Mouse (Mus musculus) megakaryocyte, adult 5-6 weeks (primary cell): ENCODE data around the gene Klhl23. TPM values are rescaled to one million over a fixed set of nuclear protein-coding genes. Genes with fewer than 3 reads are reported as not detected.
"Not testable (repeated sequence)": the region's sequence is repeated elsewhere in the genome, so short reads cannot be mapped to it uniquely, and the experiment has no call there.

Source experiments
- ATAC-seq: 2 replicates; pipeline ENCODE4 v1.8.0; 2016; ENCODE audit warnings: mild to moderate bottlenecking, inconsistent platforms; ENCODE audit not compliant: poor library complexity, severe bottlenecking
- total RNA-seq, 2 experiments: library from RNA; stranded (forward) in 1 of 2; stranded (reverse) in 1 of 2; fragments of 153-499, 151-499 nt in 1 of 2; fragments of 221-1000, 200-1000 nt in 1 of 2; gene quantifications; 2 replicates each; pipeline versions ENCODE4 v1.2.3 to v1.2.4; 2015 to 2017

Klhl23 gene
- 3.5 and 3.7 TPM in 2 replicates for total RNA-seq (2015)
- 8.7 and 10.9 TPM in 2 replicates for total RNA-seq (2017)

DNA sequence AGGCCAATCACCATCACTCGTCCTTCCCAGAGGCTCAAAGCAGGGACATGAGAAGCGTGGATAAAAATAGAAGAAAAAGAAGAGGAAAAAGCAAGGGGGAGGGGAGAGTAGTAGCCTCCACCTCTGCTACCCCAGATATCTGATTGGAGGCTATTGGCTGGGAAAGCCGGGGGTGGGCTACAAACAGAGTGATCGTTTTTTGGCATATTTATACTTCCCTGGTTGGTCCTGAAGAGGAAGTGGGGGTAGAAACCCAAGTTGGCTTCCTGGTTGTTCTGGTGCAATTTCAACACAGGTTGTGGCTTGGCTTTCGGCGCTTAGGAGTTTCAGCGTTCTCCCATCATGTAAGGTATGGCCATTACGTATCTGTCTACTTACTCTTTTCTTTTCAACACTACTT lies at the start of gene Klhl23:
Klhl23 (plus strand) TSS at position 234 of the 400 bp plus-strand sequence.
- peak; percentile 78 for ATAC-seq

DNA sequence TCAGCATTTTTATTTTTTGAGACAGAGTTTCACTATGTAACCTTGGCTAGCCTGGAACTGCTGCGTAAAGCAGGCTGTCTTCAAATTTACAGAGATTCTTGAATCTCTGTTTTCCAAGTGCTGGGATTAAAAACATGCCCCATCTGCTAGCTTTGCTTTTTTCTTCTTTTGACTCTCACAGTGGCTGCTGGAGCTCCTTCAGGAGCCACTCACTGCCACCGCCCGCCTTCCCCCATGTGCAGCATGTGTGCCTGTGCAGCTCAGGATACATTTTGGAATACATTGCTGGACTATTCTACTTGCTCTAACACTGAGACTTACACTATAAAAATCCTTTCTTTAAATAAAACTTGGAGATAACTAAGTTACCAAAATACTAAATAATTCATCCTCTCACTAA lies 48.4 kb upstream of the Klhl23 start:
- ATAC-seq = no peak

DNA sequence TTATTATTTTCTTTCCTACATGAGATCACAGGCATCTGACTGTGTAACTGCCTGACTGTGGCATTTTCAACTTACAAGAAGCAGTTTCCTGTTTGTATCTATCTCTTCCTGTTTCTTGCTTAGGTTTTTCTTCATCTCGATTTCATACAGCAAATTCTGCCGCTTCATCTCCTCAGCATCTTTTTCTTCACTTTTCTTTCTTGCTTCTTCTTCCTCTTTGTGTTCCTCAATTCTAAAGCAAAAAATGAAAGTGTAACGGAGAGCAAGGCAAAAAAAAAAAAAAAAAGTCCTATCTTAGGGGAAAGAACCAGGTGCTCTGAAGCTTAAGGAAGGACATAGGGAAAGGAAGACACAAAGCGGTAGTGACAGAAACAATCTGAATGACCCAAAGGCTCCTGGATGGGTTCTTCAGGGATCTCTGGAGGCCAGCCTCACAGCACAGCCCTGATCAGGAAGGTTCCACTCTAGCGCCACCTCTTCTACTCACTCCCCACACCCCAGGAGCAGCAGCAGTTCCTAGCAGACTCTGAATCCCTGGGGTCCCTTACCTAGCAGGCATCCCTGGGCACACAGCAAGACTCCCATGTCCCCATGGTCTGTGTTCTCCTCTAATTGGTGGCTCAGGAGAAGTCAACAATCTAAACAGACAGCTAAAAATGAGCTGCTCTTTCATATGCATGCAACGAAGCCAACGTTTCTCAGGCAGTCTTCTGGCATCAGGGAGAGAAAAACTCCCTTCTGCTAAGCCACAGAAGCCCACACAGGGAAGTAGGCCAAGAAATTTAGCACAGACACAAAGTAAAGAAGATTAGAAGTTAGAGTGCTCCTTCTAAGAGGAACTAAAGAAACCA lies 43.5 kb upstream of the Klhl23 start:
- peak; percentile 62 for ATAC-seq

DNA sequence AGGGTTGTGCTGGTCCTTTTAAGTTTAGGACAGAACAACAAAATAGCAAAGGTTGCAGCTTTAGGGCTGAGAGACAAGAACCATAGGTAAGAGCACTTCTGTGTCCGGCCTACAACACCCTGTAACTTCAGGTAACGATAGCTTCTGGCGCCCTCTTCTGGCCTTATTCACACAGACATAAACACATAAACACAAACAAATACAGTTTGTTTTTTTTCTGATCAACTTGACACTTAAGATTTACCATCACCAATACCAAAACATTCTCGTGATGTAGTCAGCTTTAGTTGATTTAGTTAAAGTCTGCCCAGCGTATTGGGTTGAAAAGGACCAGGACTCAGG lies 42.9 kb upstream of the Klhl23 start:
- ATAC-seq = peak; percentile 79

DNA sequence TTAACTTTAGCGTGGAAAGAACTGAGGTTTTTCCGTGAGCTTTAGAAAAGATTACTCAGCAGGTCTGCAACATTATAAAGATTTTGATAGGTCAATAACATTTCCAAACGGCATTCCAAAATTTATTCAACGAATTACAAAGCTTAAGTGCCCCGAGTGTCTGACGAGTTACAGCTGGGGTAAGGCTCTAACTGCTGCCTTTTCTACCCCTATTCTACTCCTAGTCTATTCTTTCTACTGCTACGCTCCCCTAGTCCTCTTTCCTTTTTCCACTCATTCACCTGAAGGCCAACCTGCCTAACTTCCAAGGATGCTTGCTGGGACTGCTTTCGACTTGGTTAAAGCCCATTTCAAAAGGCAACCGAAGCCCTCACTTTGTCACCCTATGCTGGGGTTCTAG lies 32.8 kb upstream of the Klhl23 start:
- no peak for ATAC-seq

DNA sequence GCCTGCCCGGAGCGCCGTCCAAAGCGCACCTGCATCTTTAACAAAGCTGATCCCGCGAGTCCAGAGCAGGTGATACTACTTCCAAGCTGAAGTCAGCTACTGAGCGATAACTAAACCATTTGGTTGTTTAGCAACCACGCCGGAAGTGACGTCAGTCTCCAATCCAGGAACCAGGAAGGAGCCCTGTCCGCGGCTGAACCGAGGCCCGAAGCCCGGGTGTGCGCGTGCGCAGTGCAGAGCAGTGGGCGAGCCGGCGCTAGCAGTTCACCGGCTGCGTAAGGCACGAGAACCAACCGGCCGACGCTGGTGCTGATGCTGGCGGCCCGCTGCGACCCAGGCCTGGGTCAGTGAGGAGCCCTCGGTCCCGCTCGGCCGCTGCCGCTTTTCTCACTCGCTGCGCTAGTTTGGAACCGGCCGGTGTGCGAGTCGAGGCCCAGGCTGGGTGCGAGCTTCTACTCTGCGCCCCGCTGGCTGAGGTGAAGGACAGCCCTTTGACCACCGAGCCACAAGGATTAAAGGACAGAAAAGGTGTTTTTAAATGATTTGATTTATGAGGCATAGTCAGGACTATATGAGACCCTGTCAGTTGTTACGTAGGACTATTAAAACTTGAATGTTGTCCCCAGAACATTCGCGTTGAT lies 32.2 kb upstream of the Klhl23 start, which contains the start of the genes Ccdc173 and Phospho2:
Ccdc173 (minus strand) TSS at position 147 of the 641 bp plus-strand sequence.
Phospho2 (plus strand) TSS at position 195 of the 641 bp plus-strand sequence.
- peak; percentile 91 for ATAC-seq

DNA sequence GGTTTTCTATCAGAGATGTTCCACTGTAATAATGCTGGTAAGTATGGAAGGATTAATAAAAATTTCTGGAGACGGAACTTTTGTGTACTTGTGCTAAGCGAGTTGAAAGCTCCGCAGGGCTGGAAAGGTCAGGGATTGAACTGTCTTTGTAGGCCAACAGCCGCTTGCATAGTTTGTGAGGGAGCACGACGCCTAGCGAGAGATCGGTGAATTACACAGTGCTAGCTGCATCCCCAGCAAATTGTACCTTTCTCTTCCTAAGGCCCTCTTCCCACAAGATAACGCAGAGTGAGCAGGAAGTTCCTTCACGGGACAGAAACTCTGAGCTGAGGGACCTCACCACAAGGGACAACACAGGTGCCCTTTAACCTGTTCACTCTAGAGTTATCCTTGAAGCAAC lies 31.5 kb upstream of the Klhl23 start:
- ATAC-seq = peak; percentile 80

DNA sequence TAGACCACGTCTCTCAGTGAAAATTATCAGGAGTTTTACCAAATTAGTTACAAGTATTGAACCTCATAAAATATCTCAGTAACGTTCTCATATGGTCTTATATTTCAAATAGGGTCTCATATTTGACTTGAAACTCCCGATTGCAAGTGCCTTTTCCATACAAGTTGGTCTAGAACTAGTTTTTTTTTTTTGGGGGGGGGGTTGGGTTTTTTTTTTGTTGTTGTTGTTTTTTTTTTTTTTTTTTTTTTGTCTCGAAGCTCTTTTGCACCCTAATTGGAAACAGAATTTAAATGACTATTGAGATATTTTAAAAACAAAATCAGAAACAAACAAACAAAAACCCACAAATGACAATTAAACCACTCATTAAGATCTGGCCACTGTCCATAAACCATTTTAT lies 31.0 kb upstream of the Klhl23 start:
- no peak for ATAC-seq

DNA sequence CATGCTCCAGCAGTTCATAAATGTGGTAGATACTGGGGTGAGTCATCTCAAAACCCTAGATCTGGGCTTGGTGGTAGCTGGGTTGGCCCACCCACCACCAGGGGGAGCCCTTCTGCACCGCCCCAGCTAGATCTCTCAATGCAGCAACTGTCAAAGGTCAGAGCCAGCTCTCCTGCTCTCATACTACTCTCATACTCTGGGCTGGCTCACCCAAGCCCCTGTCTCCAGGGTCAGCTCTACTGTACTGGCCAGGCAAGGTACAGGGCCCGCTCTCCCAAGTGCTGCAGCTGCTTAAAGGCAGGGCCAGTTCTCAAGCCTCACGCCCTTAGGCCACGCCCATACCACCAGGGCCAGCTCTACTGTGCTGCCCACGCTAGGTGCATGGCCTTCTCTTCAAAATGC lies 18.8 kb upstream of the Klhl23 start:
- peak; percentile 98 for ATAC-seq

DNA sequence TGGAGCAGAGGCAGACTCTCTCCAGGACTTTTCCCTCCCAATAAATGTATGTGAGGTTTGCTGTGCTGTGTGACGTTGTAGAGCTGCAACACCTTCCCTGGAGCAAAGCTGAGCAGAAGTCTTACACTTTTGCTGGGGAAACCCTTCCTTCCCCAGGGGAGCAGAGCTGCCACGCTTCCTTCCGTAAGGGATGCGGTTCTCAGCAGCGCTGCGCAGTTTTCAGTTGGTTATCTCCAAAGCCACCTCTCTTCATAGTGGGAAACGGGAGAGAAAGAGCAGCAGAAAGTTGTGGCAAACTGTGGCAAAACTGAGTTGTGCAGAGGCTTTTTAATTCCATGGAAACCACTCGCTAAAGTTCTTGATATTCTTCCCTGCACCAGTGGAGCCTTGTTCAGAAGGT lies 18.0 kb upstream of the Klhl23 start:
- ATAC-seq = no peak

DNA sequence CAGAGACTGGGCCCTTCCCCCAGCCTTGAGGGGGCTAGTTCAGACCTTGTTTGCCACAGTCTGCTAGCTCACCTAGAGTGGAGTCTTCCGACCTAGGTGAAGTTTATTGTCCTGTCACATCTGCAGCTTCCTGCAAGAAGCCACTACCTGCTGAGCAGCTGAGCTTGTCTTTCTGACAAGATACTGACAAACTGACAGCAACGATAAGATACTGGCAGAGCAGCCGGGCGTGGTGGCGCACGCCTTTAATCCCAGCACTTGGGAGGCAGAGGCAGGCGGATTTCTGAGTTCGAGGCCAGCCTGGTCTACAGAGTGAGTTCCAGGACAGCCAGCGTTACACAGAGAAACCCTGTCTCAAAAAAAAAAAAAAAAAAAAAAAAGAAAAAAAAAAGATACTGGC lies 17.1 kb upstream of the Klhl23 start:
- not testable (repeated sequence) for ATAC-seq

DNA sequence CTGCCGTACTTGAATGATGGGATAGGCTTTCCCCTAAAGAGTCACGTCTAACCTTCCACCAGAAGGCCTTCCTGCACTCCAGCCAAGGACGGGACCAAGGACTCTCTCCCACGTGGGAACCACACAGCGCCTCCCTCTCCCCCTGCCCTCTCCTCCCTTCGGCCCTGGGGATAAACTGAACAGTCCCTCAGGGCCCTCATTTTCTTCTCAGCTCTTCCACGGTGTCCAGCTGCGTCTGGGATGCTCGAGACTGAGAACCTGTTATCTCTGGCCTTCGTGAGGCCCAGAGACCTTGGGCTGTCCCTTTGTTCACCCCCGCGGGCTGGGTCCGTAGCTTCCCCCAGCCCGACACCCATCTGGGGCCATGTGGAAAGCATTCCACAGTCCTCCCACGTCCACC lies 11.6 kb upstream of the Klhl23 start:
- no peak for ATAC-seq

DNA sequence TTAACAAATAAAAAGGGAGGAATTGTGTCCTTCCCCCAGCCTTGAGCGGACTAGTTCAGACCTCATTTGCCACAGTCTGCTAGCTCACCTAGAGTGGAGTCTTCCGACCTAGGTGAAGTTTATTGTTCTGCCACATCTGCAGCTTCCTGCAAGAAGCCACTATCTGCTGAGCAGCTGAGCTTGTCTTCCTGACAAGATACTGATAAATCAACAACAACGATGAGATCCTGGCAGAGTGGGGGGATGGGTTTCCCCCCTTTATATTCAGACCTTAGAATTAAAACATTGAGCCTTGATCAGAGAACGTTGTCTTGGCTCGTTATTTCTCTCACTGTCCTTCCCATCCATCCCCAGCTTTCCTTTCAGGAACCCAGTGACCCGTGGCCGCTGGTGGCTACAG lies 10.4 kb upstream of the Klhl23 start:
- not testable (repeated sequence) for ATAC-seq

DNA sequence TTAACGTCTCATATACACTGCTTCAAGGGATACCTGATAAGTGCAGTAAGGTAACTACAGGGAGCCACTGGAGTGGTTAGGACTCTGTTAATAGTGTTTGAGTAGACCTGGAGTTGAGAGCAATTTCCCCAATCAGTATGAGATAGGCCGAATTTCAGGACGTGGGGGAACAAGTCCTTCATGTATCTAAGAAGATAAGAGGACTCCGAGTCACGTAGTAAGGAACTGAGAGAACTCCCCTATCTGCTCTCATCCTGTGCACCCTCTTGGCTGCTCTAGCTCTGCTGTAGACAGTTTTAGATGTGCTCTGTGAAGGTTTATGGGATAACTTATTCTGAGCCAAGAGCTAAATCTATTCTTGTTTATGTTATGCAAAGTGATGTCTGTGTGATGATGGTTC lies 5.2 kb upstream of the Klhl23 start:
- ATAC-seq = no peak

DNA sequence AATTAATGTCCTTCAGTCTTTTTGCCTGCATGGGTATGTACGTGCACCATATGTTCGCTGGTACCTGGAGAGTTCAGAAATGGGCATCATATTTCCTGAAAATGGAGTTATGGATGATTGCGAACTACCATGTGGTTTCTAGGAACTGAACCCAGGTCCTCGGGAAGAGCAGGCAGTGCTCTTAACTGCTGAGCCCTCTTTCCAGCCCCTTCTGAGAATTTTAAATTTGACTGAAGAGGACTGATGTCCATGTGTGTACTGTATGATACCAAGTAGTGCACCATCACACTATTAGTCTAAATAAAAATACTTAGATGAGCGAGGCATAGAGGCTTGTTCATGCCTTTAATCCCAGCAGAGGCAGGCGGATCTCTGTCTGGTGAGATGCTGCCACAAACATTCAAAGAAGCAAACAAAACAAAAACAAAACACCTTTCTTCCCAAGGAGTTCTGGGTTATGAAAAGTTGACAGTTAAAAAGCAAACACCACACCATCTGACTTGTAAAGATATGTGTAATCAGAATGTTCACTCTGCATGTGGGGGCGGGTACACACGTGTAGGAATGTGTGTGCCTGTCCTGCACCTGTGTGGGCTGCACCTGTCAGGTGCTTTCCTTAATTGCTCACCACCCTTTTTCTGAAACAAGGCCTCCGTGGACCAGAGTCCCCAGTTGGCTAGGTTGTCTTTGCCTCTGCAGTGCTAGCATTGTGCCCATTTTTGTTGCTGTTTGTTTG lies 3.2 kb upstream of the Klhl23 start:
- ATAC-seq = no peak

DNA sequence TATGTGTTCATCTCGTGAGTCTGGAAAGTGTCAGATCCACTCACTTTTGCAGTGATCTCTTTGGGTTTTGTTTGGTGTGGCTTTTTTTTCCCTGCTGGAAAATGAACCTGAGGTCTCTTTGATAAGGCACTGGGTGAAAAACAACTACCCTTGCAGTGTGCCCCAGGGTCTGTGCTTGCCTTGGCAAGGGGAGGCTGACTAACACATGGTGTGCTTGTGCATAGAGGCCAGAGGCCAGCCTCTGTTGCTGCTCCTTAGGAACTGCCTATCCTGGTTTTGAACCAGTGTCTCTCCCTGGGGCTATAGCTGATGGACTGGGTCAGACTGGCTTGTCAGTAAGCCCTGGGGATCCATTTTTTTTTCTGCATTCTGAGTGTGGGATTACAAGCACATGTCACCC lies 1.5 kb upstream of the Klhl23 start:
- no peak for ATAC-seq

DNA sequence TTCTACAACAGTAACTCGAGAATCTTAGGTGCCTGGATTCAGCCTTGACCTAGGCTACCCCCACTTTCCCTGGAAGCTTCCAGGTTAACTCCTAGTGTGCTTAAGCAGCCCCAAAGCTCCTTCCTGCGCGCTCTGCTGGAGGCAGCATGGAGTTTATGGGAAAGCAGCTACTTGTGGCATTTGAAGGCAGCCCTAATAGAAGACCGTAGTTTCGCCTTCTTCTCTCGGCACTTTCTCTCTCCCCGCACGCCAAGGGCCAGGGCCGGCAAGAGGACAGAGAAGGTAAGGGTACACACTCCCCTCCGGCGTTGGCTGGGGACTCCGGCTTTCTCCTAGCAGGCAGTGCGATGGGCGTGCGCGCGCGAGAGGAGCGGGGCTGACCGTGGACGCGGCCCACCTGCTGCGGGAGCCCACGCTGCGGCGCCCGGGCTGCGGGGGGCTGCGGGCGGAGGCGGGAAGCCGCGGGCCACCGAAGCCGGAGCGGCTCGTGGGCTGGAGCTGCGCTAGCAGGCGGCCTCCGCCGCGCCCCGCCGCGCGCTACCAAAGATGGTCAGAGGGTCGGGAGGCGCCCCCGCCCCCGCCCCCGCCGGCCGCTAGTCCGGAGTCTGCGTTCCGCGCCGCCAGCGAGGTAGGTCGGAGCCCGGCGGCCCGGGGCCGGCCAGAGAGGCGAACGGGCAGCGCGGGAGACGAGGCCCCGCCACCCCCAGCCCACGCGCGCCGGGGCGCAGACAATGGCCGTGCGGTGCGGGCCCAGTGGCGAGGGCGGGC lies 801 bp downstream of the Klhl23 start:
- peak; percentile 44 for ATAC-seq

DNA sequence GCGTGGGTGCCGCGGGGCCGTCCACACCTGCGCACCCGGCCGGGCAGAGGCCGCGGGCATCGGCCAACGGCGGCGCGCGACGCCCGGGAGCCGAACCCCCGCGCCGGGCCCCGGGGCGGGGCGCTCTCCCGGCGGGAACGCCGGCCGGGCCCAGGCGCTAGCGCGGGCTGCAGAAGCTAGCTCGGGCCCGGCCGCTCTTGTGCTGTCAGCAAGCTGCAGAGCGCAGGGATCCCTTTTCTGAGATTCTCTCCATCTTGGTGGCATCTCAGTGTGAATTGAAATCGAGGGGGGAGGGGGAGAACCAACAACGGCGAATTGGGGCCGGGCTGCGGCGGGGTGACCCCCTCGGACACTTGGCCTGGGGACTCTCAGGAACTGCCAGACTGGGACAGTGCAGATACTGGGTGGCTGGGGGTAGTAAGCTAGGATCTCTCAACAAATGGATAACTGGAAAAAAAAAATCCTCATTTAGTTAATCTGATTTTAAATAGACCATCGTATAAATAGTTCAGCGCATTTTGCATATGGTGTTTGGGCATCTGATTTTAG lies 1.5 kb downstream of the Klhl23 start:
- ATAC-seq = peak; percentile 45

DNA sequence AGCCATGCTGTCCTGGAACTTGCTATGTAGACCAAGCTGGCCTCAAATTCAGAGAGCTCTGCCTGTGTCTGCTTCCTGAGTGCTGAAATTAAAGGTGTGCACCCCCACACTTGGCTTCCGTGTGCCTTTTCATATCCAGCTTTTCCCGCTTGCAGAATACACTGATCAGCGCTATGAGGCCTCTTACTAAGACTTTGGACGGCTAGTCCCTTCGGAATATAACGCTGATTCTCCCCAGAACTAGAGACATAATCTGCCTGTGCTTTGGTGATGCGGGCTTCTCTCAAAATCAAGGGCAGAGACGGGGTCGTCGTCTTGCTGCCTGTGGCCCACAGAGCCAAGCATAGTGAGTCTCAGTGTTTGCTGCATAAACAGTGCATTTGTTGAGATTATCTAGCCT lies 4.2 kb downstream of the Klhl23 start:
- no peak for ATAC-seq

DNA sequence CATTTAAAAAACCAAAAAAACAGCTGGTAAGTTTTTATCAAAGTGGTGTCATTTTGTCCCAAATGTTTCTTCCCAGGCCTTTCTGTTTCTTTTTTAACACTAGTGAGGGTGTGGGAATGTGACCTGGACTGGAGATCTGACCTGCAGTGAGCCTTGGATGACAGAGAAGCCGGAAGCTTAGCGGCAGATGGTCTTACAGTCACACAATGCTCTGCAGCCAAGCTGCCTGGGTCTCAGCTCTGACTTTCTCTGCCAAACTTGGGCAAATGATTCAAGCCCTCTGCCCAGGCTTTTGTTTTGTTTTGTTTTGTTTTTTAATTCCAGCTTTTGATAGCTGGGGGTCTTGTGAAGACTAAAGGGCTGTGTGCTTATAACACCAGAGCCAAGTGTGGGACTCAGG lies 4.6 kb downstream of the Klhl23 start:
- no peak for ATAC-seq

DNA sequence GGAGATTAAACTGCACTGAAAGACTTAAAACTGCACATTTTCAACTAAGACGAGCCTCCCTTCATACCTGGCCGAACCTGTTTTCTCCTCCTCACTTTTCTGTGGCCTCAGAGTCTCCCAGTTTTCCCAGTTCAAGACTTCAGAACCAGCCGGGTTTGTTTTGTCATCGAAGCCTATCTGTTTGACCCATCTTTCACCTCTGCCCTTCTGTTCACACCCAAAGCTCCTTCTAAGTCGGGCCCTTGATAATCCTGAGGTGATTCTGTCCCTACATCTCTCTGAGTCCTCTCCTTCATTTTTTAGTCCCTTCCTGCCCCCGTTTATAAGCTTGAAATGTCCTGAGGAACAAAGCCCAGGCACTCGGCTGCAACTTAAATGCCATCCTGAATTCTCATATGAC lies 6.3 kb downstream of the Klhl23 start:
- no peak for ATAC-seq
